Mouse (Mus musculus) colon, adult 2 months (tissue): ENCODE measurements around the gene Zfp106. TPM values are rescaled to one million over a fixed set of nuclear protein-coding genes. Genes with fewer than 3 reads are reported as not detected.

ENCODE experiments used
- polyA plus RNA-seq: library from polyadenylated mRNA; depleted of rRNA; stranded (reverse); fragments of >200 nt; gene quantifications from 2 replicates; pipeline ENCODE4 v1.2.3, GENCODE M21; 2012; rRNA removed

Zfp106 gene
- polyA plus RNA-seq, result 44.5 and 46.3 TPM in 2 replicates

DNA sequence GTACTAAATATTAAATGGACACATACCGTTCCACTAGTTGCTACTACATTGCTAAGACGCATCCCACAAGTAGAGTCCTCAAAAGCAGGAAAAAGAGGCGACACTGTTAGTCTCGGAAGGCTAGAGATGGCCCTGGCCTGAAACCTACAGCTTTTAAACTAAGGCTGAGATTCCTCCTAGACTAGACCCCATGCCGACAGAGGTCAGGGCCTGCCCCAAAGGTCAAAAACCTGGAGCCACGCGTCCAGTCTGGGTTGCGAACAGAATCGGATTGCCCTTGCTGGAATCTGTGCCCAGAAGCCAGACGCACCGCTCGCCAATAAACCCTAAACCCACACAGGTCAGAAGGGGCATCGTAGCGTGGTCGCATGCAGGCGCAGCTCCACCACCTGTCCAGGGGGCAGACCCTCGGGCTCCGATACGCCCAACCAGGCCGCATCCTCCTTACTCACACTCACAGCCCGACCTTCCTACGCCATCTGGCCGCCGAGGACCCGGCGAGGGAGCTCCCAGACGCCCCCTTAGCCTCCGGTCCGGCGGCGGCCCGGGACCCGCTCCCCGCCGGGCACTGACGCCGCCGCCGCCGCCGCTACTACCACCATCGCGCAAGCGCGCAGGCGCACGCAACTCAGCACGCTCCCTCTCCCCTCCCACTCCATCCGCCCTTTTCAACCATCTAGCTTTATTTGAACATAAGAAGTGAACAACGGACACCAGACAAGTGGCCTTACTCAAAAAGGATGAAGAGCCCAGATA is at the start of gene Zfp106:
Gene Zfp106 (minus strand): TSS at position 609 of the 756 bp plus-strand sequence.

DNA sequence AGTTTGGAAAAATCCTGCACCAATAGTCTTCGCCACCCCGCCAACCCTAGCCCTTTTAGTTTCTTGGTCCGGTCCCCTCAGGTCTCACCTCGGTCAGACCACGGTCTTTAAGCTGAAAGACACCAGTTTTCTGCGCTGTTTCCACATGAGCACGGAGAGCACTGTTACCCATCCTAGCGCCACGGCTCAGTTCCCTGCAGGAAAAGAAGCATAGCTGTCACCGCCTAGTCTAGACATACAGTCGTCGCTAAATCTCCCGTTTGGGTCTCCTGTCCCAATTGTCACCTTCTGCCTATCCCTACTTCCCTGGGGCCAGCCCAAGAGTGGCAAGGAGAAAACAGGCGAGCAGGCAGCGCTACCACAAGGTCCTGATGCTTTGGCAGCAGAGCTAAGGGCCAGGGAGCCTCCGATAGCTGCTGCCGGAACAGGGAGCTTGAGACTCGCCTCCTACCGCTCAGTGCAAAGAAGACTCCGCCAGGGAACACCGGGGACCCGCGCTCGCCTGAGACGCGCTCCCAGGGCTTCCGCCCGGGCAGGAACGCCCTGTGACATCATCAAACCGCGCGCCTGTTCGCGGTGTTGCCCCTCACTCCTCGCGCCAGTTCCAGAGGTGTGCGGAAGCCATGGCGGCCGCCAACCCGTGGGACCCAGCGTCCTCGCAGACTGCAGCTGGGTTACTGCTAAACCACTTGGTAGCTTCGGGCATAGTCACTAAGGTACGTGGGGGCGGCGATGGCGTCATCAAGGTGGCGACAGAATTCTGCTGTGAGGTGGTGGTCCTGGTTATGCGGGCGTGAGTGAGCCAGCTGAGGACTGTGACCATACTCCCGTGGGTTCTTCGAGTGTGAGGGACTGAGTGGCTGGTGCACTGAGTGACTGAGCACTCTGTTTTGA is 45.4 kb upstream of the Zfp106 start, which contains the start of the genes Haus2 and Lrrc57:
Gene Haus2 (plus strand): TSS at position 554 of the 894 bp plus-strand sequence.
Gene Lrrc57 (minus strand): TSS at position 691 of the 894 bp plus-strand sequence.

DNA sequence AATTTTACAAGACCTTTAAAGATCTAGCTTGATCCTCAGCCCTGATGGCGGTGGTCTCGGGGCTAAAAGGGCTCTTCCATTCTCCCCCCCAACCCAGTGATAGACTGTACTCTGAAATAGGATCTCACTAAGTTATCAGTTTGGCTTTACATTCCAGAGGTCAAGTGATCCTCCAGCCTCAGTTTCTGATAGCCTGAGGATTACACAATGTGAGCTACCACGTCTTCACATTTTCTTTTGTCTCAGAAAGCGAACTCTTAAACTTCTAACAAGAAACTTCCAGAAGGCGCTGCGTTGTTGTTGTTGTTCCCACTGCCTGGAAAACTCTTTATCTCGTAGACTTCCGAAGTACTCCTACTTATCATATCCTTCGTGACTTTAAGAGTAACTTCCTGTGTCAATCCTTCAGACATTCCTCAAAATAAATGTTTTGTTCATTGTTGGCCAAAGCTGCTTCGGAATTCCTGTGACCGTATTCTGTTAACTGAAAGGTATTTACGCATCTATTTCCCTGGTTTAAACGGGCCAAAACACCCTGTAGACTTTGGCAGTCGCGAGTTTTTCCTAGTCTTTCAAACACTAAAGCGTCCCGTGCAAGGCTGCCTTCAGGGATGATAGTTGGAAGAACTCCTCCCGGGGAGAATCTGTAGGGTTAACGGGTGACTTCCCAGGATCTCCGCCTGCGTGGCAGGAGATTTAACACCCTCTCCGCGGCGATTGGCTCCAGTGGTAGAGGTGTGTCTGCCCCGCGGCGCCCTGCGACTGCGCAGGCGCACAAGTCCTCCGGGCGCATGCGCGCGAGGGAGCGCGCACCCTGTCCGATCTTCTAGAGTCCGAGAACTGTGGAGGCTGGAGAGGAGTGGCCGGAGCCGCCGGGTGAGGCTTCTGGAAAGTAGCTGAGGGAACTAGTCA is 3.5 kb upstream of the Zfp106 start, which contains the start of gene Snap23:
Gene Snap23 (plus strand): TSS at position 786 of the 912 bp plus-strand sequence.

Other genes starting within 250 kb of the Zfp106 start
- gene Pla2g4f, start 249.7 kb downstream of the Zfp106 start, polyA plus RNA-seq, result 9.4 and 9.8 TPM in 2 replicates
- gene Vps39, start 210.7 kb downstream of the Zfp106 start, polyA plus RNA-seq, result 16.2 and 18.0 TPM in 2 replicates
- gene Ganc, start 159.9 kb downstream of the Zfp106 start, polyA plus RNA-seq, result 6.9 and 9.2 TPM in 2 replicates
- 6.7 and 7.9 TPM in 2 replicates for gene Tmem87a, start 159.7 kb downstream of the Zfp106 start, polyA plus RNA-seq
- gene Capn3, start 107.8 kb downstream of the Zfp106 start, polyA plus RNA-seq, result 0.49 and 0.53 TPM in 2 replicates
- gene Snap23, start 3.8 kb upstream of the Zfp106 start, polyA plus RNA-seq, result 4.9 and 6.5 TPM in 2 replicates
- gene Haus2, start 45.5 kb upstream of the Zfp106 start, polyA plus RNA-seq, result 1.1 and 1.6 TPM in 2 replicates
- 3.9 and 5.7 TPM in 2 replicates for gene Lrrc57, start 45.7 kb upstream of the Zfp106 start, polyA plus RNA-seq
- 2.8 and 3.6 TPM in 2 replicates for gene Stard9, start 65.3 kb upstream of the Zfp106 start, polyA plus RNA-seq